Mouse (Mus musculus) intestine, postnatal 0 days (tissue): ENCODE results near the gene Lrriq4. TPM values are rescaled to one million over a fixed set of nuclear protein-coding genes. Genes with fewer than 3 reads are reported as not detected.

Source experiments
- ATAC-seq: fragments of 200-750 bp; cut with Nextera tagmentation; 2 replicates; pipeline ENCODE4 v1.8.0; 2017; ENCODE audit warnings: mild to moderate bottlenecking, moderate TSS enrichment, moderate library complexity
- H3K27ac ChIP-seq: fragments of 300-500 bp; sonication (generic); 2 replicates; pipeline ENCODE4 v1.5.1; 2014; ENCODE audit warnings: mild to moderate bottlenecking, low read depth, low read length, moderate library complexity
- H3K27me3 ChIP-seq: fragments of 300-500 bp; sonication (generic); replicated peaks from 2 replicates; pipeline ENCODE4 v1.6.1; 2014; ENCODE audit warnings: low read length, mixed read lengths; ENCODE audit not compliant: control insufficient read depth, insufficient read depth
- H3K36me3 ChIP-seq: fragments of 300-500 bp; sonication (generic); 2 replicates; pipeline ENCODE4 v1.6.1; 2014; ENCODE audit warnings: mild to moderate bottlenecking, moderate library complexity; ENCODE audit not compliant: control insufficient read depth, insufficient read depth
- H3K4me1 ChIP-seq: fragments of 300-500 bp; sonication (generic); replicated peaks from 2 replicates; pipeline ENCODE4 v1.6.1; 2014; ENCODE audit warnings: antibody characterized with exemption, low read length, mixed read lengths; ENCODE audit not compliant: control insufficient read depth, insufficient read depth
- H3K4me2 ChIP-seq: fragments of 300-500 bp; sonication (generic); replicated peaks from 2 replicates; pipeline ENCODE4 v1.6.1; 2014; ENCODE audit warnings: low read depth, mild to moderate bottlenecking, moderate library complexity
- H3K4me3 ChIP-seq: fragments of 300-500 bp; sonication (generic); 2 replicates; pipeline ENCODE4 v1.5.1; 2014; ENCODE audit warnings: low read depth, low read length
- H3K9ac ChIP-seq: fragments of 300-500 bp; sonication (generic); 2 replicates; pipeline ENCODE4 v1.6.1; 2014; ENCODE audit warnings: mild to moderate bottlenecking, low read depth, low read length
- H3K9me3 ChIP-seq: fragments of 300-500 bp; sonication (generic); 2 replicates; pipeline ENCODE4 v1.6.1; 2016; ENCODE audit warnings: mixed run types; ENCODE audit not compliant: control insufficient read depth
- CTCF ChIP-seq: sonication (generic); IDR thresholded peaks from 2 replicates; pipeline ENCODE4 v1.5.1; 2016; ENCODE audit warnings: low read depth, mild to moderate bottlenecking, control low read depth, antibody characterized with exemption, moderate library complexity
- WGBS: fragments of 180-500 bp; shearing (Covaris S2); extraction: QIAGEN DNeasy Blood & Tissue Kit; methylation state at CpG from one replicate; pipeline ENCODE4 v1.1.7; 2014; 5-methylcytosine and 5-hydroxymethylcytosine counted together
- polyA plus RNA-seq: library from polyadenylated mRNA; unstranded; fragments of >200 nt; fragmentation: Nextera tagmentation; extraction: Ambion mirVana; gene quantifications from 2 replicates; pipeline ENCODE4 v1.2.1, GENCODE M21; 2015

The Lrriq4 gene
- polyA plus RNA-seq, 1 experiment from 2014 or later, result not detected

GRCm38 (mm10) chr3:30601610-30602064 lies 42.7 kb upstream of the Lrriq4 start:
- Histone ChIP-seq H3K4me1 (no peaks in the 10 kb centered on the region), H3K36me3 (peaks cover 9% of the 10 kb centered on the region), H3K4me3 (peak overlapping the region; percentile 83), H3K9ac (peak overlapping the region; percentile 87), H3K9me3 (no peaks in the 10 kb centered on the region), H3K27me3 (no peaks in the 10 kb centered on the region), H3K4me2 (peak overlapping the region; percentile 82), H3K27ac (peak overlapping the region; percentile 98)
- under 1% methylated on average over 13 of the region's 13 CpGs for WGBS
- TF ChIP-seq CTCF, result no peak
- ATAC-seq, result no peak

DNA sequence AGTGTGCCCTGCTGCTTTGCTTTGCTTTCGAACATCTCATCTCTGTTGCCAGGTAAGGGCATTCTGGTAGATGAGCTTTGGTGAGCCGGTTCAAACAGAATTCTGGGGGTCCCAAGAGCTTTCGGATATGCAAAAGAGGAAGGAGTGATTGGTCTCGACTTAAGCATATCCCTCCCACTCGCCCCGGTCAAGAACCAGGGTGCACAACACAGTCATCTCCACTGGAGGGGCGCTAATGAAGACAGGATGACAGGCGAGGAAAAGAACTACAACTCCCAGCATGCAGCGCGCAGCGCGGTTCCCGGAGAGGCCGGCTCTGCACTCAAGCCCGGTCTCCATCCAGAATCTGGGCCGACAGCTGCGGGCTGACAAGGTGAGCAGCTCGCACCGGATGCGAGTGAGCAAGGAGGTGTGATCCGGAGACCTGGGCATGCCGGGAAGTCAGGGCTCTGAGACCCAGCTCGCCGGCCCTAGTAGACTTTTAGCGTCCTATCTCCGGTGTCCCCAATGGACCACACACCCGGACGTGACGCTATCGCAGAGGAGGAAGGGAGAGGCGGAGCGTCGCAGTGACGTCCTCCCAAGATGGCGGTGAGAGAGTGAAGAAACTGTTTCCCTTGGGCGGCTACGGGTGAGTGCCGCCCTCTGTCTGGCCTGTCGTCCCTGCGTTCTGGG lies 42.1 kb upstream of the Lrriq4 start, which contains the start of gene Mynn:
Gene Mynn (plus strand): TSS at position 1 of the 675 bp plus-strand sequence.
- no peaks in the 10 kb centered on the region for H3K9me3 ChIP-seq
- H3K27ac ChIP-seq, result peak within 1 kb of the TSS; percentile 98
- H3K36me3 ChIP-seq, result peaks cover 11% of the 10 kb centered on the region
- TF ChIP-seq CTCF, result peak; percentile 74
- ATAC-seq, result peak; percentile 94
- WGBS, result under 1% methylated on average over 40 of the region's 40 CpGs
- H3K27me3 ChIP-seq, result no peaks in the 10 kb centered on the region
- peak within 1 kb of the TSS; percentile 82 for H3K4me2 ChIP-seq
- peak within 1 kb of the TSS; percentile 87 for H3K9ac ChIP-seq
- no peaks in the 10 kb centered on the region for H3K4me1 ChIP-seq
- H3K4me3 ChIP-seq, result peak within 1 kb of the TSS; percentile 83

- no peaks in the 10 kb centered on the region for H3K27me3 ChIP-seq
- H3K27ac ChIP-seq, result peak overlapping the region; percentile 98
- no peak for TF ChIP-seq CTCF
- peak overlapping the region; percentile 87 for H3K9ac ChIP-seq
- WGBS, result under 1% methylated on average over 27 of the region's 27 CpGs
- peak overlapping the region; percentile 83 for H3K4me3 ChIP-seq
- peaks cover 16% of the 10 kb centered on the region for H3K36me3 ChIP-seq
- H3K4me1 ChIP-seq, result no peaks in the 10 kb centered on the region
- H3K9me3 ChIP-seq, result no peaks in the 10 kb centered on the region
- H3K4me2 ChIP-seq, result peak overlapping the region; percentile 82
- ATAC-seq, result peak; percentile 75
Measured at GRCm38 (mm10) chr3:30602740-30603098, 41.6 kb upstream of the Lrriq4 start.

DNA sequence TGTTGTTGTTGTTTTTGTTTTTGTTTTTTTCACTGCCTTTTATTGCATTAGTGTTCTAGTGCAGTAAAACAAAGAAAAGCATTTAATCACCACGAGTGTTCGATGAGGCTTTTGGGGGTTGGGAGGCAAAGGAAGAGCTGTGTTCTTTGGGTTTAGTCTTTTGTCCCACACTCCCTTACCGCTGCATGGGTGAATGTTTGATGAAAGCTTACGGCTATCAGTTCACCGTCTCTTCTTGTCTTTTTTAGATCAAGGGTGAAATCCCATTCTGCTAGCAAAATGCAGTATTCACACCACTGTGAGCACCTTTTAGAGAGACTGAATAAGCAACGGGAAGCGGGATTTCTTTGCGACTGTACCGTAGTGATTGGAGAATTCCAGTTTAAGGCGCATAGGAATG lies 41.1 kb upstream of the Lrriq4 start:
- no peak for TF ChIP-seq CTCF
- H3K27ac ChIP-seq, result no peak overlapping the region; the same call in 1 of the 2 replicates

DNA sequence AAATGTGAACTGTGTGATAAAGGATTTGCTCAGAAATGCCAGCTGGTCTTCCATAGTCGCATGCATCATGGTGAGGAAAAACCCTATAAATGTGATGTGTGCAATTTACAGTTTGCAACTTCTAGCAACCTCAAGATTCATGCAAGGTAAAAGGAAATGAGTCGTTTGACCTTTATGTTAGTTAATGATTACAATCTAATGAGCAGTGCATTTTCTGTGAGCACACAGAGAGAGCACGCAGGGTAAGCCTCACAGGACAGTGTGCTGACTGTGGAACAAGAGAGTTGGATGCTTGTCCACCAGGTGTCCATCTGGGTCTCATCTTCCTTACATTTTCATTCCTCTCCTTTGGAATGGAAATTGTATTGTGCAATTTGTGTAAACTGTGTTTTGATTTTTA lies 35.3 kb upstream of the Lrriq4 start:
- Histone ChIP-seq H3K4me2 (no peak overlapping the region), H3K27me3 (no peaks in the 10 kb centered on the region), H3K36me3 (peaks cover 58% of the 10 kb centered on the region), H3K9me3 (no peaks in the 10 kb centered on the region), H3K27ac (no peak overlapping the region), H3K4me3 (no peak overlapping the region), H3K9ac (no peak overlapping the region), H3K4me1 (no peaks in the 10 kb centered on the region)
- no peak for TF ChIP-seq CTCF
- whole genome bisulfite sequencing, result 36% methylated on average over 3 of the region's 3 CpGs
- 0 out of 2 replicates have a peak, but pooled peaks have one; percentile 22 for ATAC-seq

More for the DNA sequence above, 41.1 kb upstream of the Lrriq4 start:
- Histone ChIP-seq H3K9me3 (no peaks in the 10 kb centered on the region), H3K4me3 (peak overlapping the region; percentile 83), H3K9ac (peak overlapping the region; percentile 19; the same call in 1 of the 2 replicates), H3K4me2 (peak overlapping the region; percentile 82), H3K36me3 (peaks cover 18% of the 10 kb centered on the region), H3K4me1 (no peaks in the 10 kb centered on the region), H3K27me3 (no peaks in the 10 kb centered on the region)
- ATAC-seq, result no peak
- 31% methylated on average over 10 of the region's 10 CpGs for WGBS

- 89% methylated on average over 4 of the region's 4 CpGs for WGBS
- H3K36me3 ChIP-seq, result peaks cover 70% of the 10 kb centered on the region
Measured at GRCm38 (mm10) chr3:30610930-30611329, 33.4 kb upstream of the Lrriq4 start.

More at GRCm38 (mm10) chr3:30610930-30611329, 33.4 kb upstream of the Lrriq4 start:
- no peaks in the 10 kb centered on the region for H3K9me3 ChIP-seq
- H3K27me3 ChIP-seq, result no peaks in the 10 kb centered on the region
- H3K9ac ChIP-seq, result no peak overlapping the region
- H3K27ac ChIP-seq, result no peak overlapping the region
- TF ChIP-seq CTCF, result no peak
- no peak for ATAC-seq
- H3K4me3 ChIP-seq, result no peak overlapping the region
- H3K4me2 ChIP-seq, result no peak overlapping the region
- no peaks in the 10 kb centered on the region for H3K4me1 ChIP-seq
